Mouse (Mus musculus): ENCODE data around the gene Serpinc1. TPM values are rescaled to one million over a fixed set of nuclear protein-coding genes. Genes with fewer than 3 reads are reported as not detected.

Gene Serpinc1
- polyA plus RNA-seq, 1 experiment from 2014 or later = 1.9 TPM

DNA sequence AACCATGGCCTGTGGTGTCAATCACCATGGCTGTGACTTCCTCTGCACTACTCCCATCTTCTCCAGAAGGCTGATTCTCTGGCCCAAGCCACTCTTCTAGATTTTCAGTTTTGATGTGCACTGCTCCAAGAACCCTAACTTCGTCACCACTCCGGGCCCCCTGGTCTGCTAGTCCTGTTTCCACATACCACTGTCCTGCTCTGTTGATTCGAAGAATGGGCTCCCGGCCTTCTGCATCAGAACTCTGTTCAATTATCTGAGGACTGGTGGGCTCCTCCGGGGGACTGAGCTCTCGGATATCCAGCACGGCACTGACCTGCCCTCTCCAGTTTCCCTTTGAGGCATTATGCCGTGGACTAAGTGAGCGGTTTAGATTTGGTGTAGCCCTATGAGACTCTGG, 53.5 kb downstream of the Serpinc1 start:
- H3K27ac ChIP-seq (ENCODE audit: low read depth, low read length) = no peak overlapping the region
- ATAC-seq (ENCODE audit: low FRiP score) = no peak
- 97% methylated on average over 9 of the region's 9 CpGs for WGBS
- no peaks in the 10 kb centered on the region for H3K27me3 ChIP-seq (ENCODE audit: control insufficient read depth, insufficient read depth, low read length)
- H3K9me3 ChIP-seq (ENCODE audit: control insufficient read depth, low read length) = no peaks in the 10 kb centered on the region
- peaks cover 4% of the 10 kb centered on the region; the same call in 1 of the 2 replicates for H3K4me1 ChIP-seq (ENCODE audit: control insufficient read depth, insufficient read depth, low read length)
- H3K4me2 ChIP-seq = no peak overlapping the region
- DNase-seq (ENCODE audit: low spot score, missing footprints) = no peak
- H3K36me3 ChIP-seq (ENCODE audit: control insufficient read depth, insufficient read depth, low read length) = peaks cover 13% of the 10 kb centered on the region; the same call in 1 of the 2 replicates
- H3K9ac ChIP-seq (ENCODE audit: low read length) = no peak overlapping the region
- H3K4me3 ChIP-seq (ENCODE audit: low read depth, low read length) = no peak overlapping the region

DNA sequence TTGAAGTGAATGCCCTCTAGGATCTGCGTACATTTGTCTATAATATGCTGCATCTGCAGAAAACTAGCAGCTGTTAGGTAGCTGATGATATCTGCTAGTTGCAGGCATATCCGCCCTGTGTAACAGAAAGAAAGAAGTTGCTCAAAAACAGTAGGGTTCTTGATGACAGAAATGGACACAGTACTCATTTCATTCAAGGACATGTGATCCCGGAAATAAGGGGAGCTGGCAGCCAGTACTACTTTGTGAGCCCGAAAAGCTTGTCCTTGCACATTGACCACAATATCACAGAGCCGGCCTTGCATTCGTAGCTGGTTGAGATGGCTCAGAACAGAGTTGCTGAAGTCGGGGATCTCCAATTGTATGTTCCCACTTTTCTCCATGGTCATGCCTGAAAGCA, 54.0 kb downstream of the Serpinc1 start:
- DNase-seq (ENCODE audit: low spot score, missing footprints) (no peak), ATAC-seq (ENCODE audit: low FRiP score) (no peak)
- no peak overlapping the region for H3K4me2 ChIP-seq
- peaks cover 4% of the 10 kb centered on the region; the same call in 1 of the 2 replicates for H3K4me1 ChIP-seq (ENCODE audit: control insufficient read depth, insufficient read depth, low read length)
- no peaks in the 10 kb centered on the region for H3K27me3 ChIP-seq (ENCODE audit: control insufficient read depth, insufficient read depth, low read length)
- H3K4me3 ChIP-seq (ENCODE audit: low read depth, low read length) = no peak overlapping the region
- WGBS = 90% methylated on average over 7 of the region's 7 CpGs
- H3K9ac ChIP-seq (ENCODE audit: low read length) = no peak overlapping the region
- H3K9me3 ChIP-seq (ENCODE audit: control insufficient read depth, low read length) = no peaks in the 10 kb centered on the region
- H3K36me3 ChIP-seq (ENCODE audit: control insufficient read depth, insufficient read depth, low read length) = peaks cover 13% of the 10 kb centered on the region; the same call in 1 of the 2 replicates
- H3K27ac ChIP-seq (ENCODE audit: low read depth, low read length) = no peak overlapping the region

DNA sequence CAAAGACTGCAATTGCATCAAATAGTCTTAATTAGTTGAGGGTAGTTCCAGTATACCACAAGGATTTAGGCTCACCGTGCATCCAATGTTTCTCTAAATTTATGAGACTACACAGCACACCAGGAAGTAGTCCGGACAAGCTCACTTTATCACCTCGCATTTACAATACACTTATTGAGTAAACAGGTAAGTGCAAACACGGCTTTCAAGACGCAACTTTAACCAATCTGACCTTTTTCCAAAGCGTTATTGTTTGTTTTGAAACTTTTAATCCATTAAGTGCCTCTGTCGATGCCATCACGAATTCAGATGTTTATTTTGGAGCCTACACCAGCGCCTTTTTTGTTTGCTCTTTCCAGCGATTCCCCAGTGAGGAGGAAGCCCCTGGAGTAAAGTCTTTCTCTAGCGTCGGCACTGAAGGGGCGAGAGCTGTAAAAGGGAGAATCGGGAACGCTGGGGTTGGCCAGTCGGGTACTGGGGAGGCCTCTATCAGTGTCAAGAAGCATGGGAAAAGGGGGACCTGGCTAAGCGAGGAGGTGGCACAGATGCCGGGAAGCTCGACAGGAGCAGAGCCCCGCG, 55.6 kb downstream of the Serpinc1 start:
- Histone ChIP-seq H3K4me2 (peak overlapping the region; percentile 68), H3K36me3 (ENCODE audit: control insufficient read depth, insufficient read depth, low read length) (peaks cover 17% of the 10 kb centered on the region; the same call in 1 of the 2 replicates), H3K9me3 (ENCODE audit: control insufficient read depth, low read length) (no peaks in the 10 kb centered on the region), H3K4me1 (ENCODE audit: control insufficient read depth, insufficient read depth, low read length) (peaks cover 9% of the 10 kb centered on the region), H3K27ac (ENCODE audit: low read depth, low read length) (peak overlapping the region; percentile 69), H3K4me3 (ENCODE audit: low read depth, low read length) (peak overlapping the region; percentile 70), H3K27me3 (ENCODE audit: control insufficient read depth, insufficient read depth, low read length) (no peaks in the 10 kb centered on the region), H3K9ac (ENCODE audit: low read length) (peak overlapping the region; percentile 87)
- ATAC-seq (ENCODE audit: low FRiP score) (no peak), DNase-seq (ENCODE audit: low spot score, missing footprints) (peak; percentile 94)
- WGBS = 3% methylated on average over 21 of the region's 21 CpGs

DNA sequence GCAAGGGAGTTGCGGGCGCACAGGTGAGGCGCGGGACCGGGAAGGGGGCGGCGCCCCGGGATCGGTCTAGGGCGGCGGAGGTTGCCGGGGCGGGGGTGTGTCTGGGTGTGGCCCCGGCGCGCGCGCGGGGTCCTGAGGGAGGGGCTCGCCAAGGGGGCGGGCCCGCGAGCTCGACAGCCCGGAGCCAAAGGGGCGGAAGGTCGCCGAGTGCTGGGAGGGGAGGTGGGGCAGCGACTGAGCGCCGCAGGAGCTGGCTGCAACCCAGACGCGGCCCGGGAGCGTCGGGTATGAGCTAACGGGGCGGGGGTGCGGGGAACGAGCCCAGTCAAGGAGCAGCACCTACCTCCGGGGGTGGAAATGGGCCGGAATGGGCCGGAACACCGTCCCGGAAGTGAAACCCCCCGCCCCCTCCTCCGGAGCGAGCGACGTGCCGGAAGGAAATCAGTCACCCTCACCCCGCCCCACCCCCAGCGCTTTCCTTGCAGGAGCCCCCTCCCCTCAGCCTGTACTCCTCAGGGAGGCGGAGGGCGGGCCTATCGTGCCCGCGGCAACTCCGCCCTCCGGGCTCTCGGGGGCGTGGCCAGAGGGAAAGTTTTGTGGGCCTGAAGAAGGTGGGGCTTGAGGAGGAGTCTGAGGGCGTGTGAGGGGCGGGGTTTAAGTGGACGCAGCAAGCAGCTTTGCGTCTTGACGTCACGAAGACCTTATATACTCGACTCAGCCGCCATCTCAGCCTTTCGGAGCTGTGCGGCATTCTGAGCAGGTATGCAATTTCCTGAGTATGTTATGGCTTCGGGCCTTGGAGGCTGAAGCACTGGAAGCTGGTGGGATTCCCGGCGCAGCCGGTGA, 56.3 kb downstream of the Serpinc1 start, which contains the start of gene Zbtb37:
Gene Zbtb37, minus strand, starts transcription at position 415 of the 846 bp plus-strand sequence.
- DNase-seq (ENCODE audit: low spot score, missing footprints) (peak; percentile 100), ATAC-seq (ENCODE audit: low FRiP score) (peak; percentile 94)
- no peaks in the 10 kb centered on the region for H3K27me3 ChIP-seq (ENCODE audit: control insufficient read depth, insufficient read depth, low read length)
- no peaks in the 10 kb centered on the region for H3K9me3 ChIP-seq (ENCODE audit: control insufficient read depth, low read length)
- peak within 1 kb of the TSS; percentile 69 for H3K27ac ChIP-seq (ENCODE audit: low read depth, low read length)
- peak within 1 kb of the TSS; percentile 87 for H3K9ac ChIP-seq (ENCODE audit: low read length)
- peak within 1 kb of the TSS; percentile 92 for H3K4me2 ChIP-seq
- H3K4me1 ChIP-seq (ENCODE audit: control insufficient read depth, insufficient read depth, low read length) = peaks cover 14% of the 10 kb centered on the region
- WGBS = under 1% methylated on average over 54 of the region's 76 CpGs
- H3K36me3 ChIP-seq (ENCODE audit: control insufficient read depth, insufficient read depth, low read length) = peaks cover 13% of the 10 kb centered on the region; the same call in 1 of the 2 replicates
- H3K4me3 ChIP-seq (ENCODE audit: low read depth, low read length) = peak within 1 kb of the TSS; percentile 70

DNA sequence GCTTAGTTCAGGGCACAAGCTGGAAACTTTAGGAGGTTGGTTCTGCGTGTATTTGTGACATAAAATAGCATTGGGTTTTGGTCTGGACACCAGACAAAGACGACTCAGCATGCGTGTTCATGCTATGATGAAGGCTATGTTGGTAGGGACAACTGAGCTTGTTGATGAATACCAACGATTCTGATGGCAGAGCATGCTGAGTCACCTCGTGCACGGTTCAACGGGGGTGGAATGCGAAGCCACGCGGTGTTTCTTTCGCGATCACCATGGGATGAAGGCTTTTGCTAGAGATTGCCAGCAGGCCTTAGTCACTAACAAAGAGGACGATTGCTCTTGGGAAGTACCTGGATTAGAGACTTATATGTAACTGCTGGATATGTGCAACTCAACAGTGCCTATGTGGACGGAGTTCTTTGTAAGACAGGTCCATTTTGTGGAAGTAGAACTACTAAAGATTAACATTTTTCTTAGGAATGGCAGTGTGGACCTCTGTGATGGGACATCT, 56.9 kb downstream of the Serpinc1 start:
- Histone ChIP-seq H3K36me3 (ENCODE audit: control insufficient read depth, insufficient read depth, low read length) (peaks cover 12% of the 10 kb centered on the region; the same call in 1 of the 2 replicates), H3K4me1 (ENCODE audit: control insufficient read depth, insufficient read depth, low read length) (peaks cover 17% of the 10 kb centered on the region), H3K27me3 (ENCODE audit: control insufficient read depth, insufficient read depth, low read length) (no peaks in the 10 kb centered on the region), H3K9ac (ENCODE audit: low read length) (peak overlapping the region; percentile 87), H3K27ac (ENCODE audit: low read depth, low read length) (peak overlapping the region; percentile 68), H3K4me2 (peak overlapping the region; percentile 92), H3K9me3 (ENCODE audit: control insufficient read depth, low read length) (no peaks in the 10 kb centered on the region), H3K4me3 (ENCODE audit: low read depth, low read length) (peak overlapping the region; percentile 70)
- ATAC-seq (ENCODE audit: low FRiP score) = peak; percentile 31
- WGBS = 0% methylated on average over 14 of the region's 14 CpGs
- DNase-seq (ENCODE audit: low spot score, missing footprints) = no peak

DNA sequence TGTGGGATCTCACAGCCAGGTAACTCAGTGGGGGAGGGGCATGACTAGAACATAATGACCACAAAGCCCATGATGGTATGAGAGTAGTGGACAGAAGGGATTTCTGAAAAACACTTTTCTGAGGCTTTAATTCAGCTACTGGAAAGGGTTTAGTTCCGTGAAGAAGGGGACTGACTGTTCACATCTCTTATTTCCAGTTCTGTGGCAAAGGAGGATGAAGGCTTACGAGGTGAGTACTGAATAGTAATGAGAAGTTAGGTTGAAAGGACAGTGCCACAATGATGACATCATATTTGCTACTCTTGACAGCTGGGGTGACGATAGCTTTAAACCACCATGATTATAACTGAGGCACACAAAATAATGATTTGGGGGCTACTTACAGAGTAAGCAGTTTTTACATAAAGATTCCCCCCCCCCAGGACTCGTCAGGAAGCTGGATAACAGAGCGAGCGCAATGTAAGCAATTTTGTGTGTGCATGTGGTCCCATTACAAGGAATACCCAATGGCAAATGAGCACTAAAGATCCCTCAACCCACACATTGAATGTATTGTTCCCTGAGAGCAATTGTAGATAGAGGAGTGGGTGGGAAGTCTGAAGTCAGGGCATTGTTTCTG, 57.5 kb downstream of the Serpinc1 start:
- H3K4me3 ChIP-seq (ENCODE audit: low read depth, low read length) = peak overlapping the region; percentile 70
- H3K9me3 ChIP-seq (ENCODE audit: control insufficient read depth, low read length) = no peaks in the 10 kb centered on the region
- WGBS = 0% methylated on average over 6 of the region's 6 CpGs
- H3K9ac ChIP-seq (ENCODE audit: low read length) = peak overlapping the region; percentile 87
- peaks cover 17% of the 10 kb centered on the region for H3K4me1 ChIP-seq (ENCODE audit: control insufficient read depth, insufficient read depth, low read length)
- H3K27ac ChIP-seq (ENCODE audit: low read depth, low read length) = peak overlapping the region; percentile 68
- DNase-seq (ENCODE audit: low spot score, missing footprints) = no peak
- no peak for ATAC-seq (ENCODE audit: low FRiP score)
- peak overlapping the region; percentile 92 for H3K4me2 ChIP-seq
- peaks cover 12% of the 10 kb centered on the region; the same call in 1 of the 2 replicates for H3K36me3 ChIP-seq (ENCODE audit: control insufficient read depth, insufficient read depth, low read length)
- H3K27me3 ChIP-seq (ENCODE audit: control insufficient read depth, insufficient read depth, low read length) = no peaks in the 10 kb centered on the region

DNA sequence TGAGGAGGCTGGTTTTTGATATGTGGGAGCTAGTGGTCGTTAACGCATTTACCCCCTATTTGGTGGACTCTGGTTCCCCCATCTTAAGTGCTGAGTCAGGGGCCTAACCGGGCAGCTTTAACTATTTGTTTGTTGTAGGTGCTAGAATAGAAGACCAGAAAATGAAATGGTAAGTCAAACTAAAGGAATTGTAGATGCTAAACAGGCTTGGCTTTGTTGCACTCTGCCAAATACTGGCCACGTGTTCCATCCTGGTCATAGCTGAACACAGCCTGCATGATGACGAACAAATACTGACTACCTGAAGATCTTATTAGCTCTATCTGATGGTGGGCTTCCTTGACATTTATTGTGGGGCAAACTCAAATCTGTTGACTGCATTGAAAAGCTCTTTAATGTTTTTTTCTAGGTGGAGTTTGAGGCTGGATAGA, 58.0 kb downstream of the Serpinc1 start:
- DNase-seq (ENCODE audit: low spot score, missing footprints) (peak; percentile 92), ATAC-seq (ENCODE audit: low FRiP score) (no peak)
- H3K9me3 ChIP-seq (ENCODE audit: control insufficient read depth, low read length) = no peaks in the 10 kb centered on the region
- peaks cover 17% of the 10 kb centered on the region for H3K4me1 ChIP-seq (ENCODE audit: control insufficient read depth, insufficient read depth, low read length)
- peak overlapping the region; percentile 87 for H3K9ac ChIP-seq (ENCODE audit: low read length)
- H3K4me3 ChIP-seq (ENCODE audit: low read depth, low read length) = peak overlapping the region; percentile 70
- H3K27me3 ChIP-seq (ENCODE audit: control insufficient read depth, insufficient read depth, low read length) = no peaks in the 10 kb centered on the region
- H3K36me3 ChIP-seq (ENCODE audit: control insufficient read depth, insufficient read depth, low read length) = peaks cover 12% of the 10 kb centered on the region; the same call in 1 of the 2 replicates
- 0% methylated on average over 5 of the region's 5 CpGs for WGBS
- H3K4me2 ChIP-seq = peak overlapping the region; percentile 92
- peak overlapping the region; percentile 68 for H3K27ac ChIP-seq (ENCODE audit: low read depth, low read length)

DNA sequence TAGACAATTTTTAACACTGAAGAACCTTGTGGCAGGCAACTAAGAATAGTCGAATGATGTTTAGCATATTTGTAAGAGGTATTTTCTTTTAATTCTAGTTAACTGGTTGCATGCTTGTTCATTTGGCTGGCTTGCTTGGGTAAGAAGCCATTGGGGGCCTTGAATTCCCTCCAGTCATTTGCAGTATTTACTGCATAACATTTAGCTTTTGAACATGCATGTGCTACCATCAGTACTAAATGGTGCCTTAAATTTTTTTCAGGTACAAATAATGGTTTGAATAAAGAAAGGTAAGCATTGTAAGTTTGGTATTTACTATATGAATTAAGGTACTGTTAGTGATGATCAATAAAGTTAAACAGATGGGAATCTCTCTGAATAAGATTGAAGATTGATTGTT, 58.6 kb downstream of the Serpinc1 start:
- H3K4me3 ChIP-seq (ENCODE audit: low read depth, low read length) = peak overlapping the region; percentile 70
- DNase-seq (ENCODE audit: low spot score, missing footprints) = peak; percentile 85
- peak overlapping the region; percentile 87 for H3K9ac ChIP-seq (ENCODE audit: low read length)
- no peak for ATAC-seq (ENCODE audit: low FRiP score)
- H3K27ac ChIP-seq (ENCODE audit: low read depth, low read length) = peak overlapping the region; percentile 12; the same call in 1 of the 2 replicates
- 0% methylated on average over 1 of the region's 1 CpGs for WGBS
- H3K36me3 ChIP-seq (ENCODE audit: control insufficient read depth, insufficient read depth, low read length) = peaks cover 9% of the 10 kb centered on the region; the same call in 1 of the 2 replicates
- no peaks in the 10 kb centered on the region for H3K9me3 ChIP-seq (ENCODE audit: control insufficient read depth, low read length)
- H3K27me3 ChIP-seq (ENCODE audit: control insufficient read depth, insufficient read depth, low read length) = no peaks in the 10 kb centered on the region
- peaks cover 17% of the 10 kb centered on the region for H3K4me1 ChIP-seq (ENCODE audit: control insufficient read depth, insufficient read depth, low read length)
- H3K4me2 ChIP-seq = peak overlapping the region; percentile 92
